Mouse (Mus musculus): ENCODE measurements around the gene Olfr1419. TPM values are rescaled to one million over a fixed set of nuclear protein-coding genes. Genes with fewer than 3 reads are reported as not detected.
"Not testable (repeated sequence)": the region's sequence is repeated elsewhere in the genome, so short reads cannot be mapped to it uniquely, and the experiment has no call there.

Olfr1419 gene
- polyA plus RNA-seq (2016; fragmentation: Nextera tagmentation; extraction: Ambion mirVana), result not detected in 2 replicates

- H3K4me3 ChIP-seq, result no peak within 1 kb of the TSS
- no peaks in the 10 kb centered on the region for H3K4me1 ChIP-seq
- 54% methylated on average over 1 of the region's 1 CpGs for WGBS
- H3K4me2 ChIP-seq (replicated peaks), result no peak within 1 kb of the TSS
- no peak for ATAC-seq (ENCODE audit: low FRiP score, low read depth)
- no peaks in the 10 kb centered on the region for H3K36me3 ChIP-seq
- no peaks in the 10 kb centered on the region for H3K9me3 ChIP-seq
- no peak within 1 kb of the TSS for H3K27ac ChIP-seq
- H3K9ac ChIP-seq, result no peak within 1 kb of the TSS
- no peaks in the 10 kb centered on the region for H3K27me3 ChIP-seq (replicated peaks)
Measured at GRCm38 (mm10) chr19:11875006-11875405, at the start of gene Olfr1419. Gene Olfr1419, minus strand, starts transcription at chr19:11875106.

GRCm38 (mm10) chr19:11922515-11922914, 47.6 kb upstream of the Olfr1419 start:
- H3K36me3 ChIP-seq, result peaks cover 62% of the 10 kb centered on the region

GRCm38 (mm10) chr19:11922068-11922467, 47.2 kb upstream of the Olfr1419 start:
- H3K9ac ChIP-seq, result no peak overlapping the region
- H3K27ac ChIP-seq, result no peak overlapping the region
- ATAC-seq (ENCODE audit: low FRiP score, low read depth), result no peak
- H3K4me1 ChIP-seq, result no peaks in the 10 kb centered on the region
- 83% methylated on average over 1 of the region's 1 CpGs for WGBS
- H3K4me3 ChIP-seq, result no peak overlapping the region
- peaks cover 58% of the 10 kb centered on the region for H3K36me3 ChIP-seq
- H3K27me3 ChIP-seq (replicated peaks), result no peaks in the 10 kb centered on the region
- no peaks in the 10 kb centered on the region for H3K9me3 ChIP-seq
- H3K4me2 ChIP-seq (replicated peaks), result no peak overlapping the region

More at GRCm38 (mm10) chr19:11922515-11922914, 47.6 kb upstream of the Olfr1419 start:
- H3K9ac ChIP-seq; H3K9me3 ChIP-seq; H3K4me2 ChIP-seq (replicated peaks); H3K27me3 ChIP-seq (replicated peaks); H3K27ac ChIP-seq; ATAC-seq (ENCODE audit: low FRiP score, low read depth); H3K4me3 ChIP-seq; H3K4me1 ChIP-seq: not testable (repeated sequence)
- 99% methylated on average over 2 of the region's 2 CpGs for WGBS

- Histone ChIP-seq H3K9ac (no peak overlapping the region), H3K4me3 (no peak overlapping the region), H3K9me3 (no peaks in the 10 kb centered on the region), H3K4me1 (peaks cover 13% of the 10 kb centered on the region), H3K27me3 (replicated peaks) (no peaks in the 10 kb centered on the region), H3K36me3 (peaks cover 16% of the 10 kb centered on the region), H3K27ac (no peak overlapping the region), H3K4me2 (replicated peaks) (no peak overlapping the region)
- no peak for ATAC-seq (ENCODE audit: low FRiP score, low read depth)
- 48% methylated on average over 2 of the region's 2 CpGs for WGBS
Measured at GRCm38 (mm10) chr19:11915804-11916203, 40.9 kb upstream of the Olfr1419 start.

GRCm38 (mm10) chr19:11912533-11913121, 37.7 kb upstream of the Olfr1419 start:
- Histone ChIP-seq H3K27ac (peak overlapping the region; percentile 83), H3K9ac (peak overlapping the region; percentile 83), H3K9me3 (no peaks in the 10 kb centered on the region), H3K27me3 (replicated peaks) (no peaks in the 10 kb centered on the region), H3K4me3 (peak overlapping the region; percentile 83), H3K4me2 (replicated peaks) (peak overlapping the region; percentile 78), H3K36me3 (peaks cover 6% of the 10 kb centered on the region; the same call in 1 of the 2 replicates), H3K4me1 (peaks cover 13% of the 10 kb centered on the region)
- ATAC-seq (ENCODE audit: low FRiP score, low read depth), result peak; percentile 71
- WGBS, result 1% methylated on average over 45 of the region's 54 CpGs

- WGBS, result under 1% methylated on average over 50 of the region's 53 CpGs
- H3K4me3 ChIP-seq, result peak within 1 kb of the TSS; percentile 83
- H3K4me1 ChIP-seq, result peaks cover 13% of the 10 kb centered on the region
- H3K36me3 ChIP-seq, result peaks cover 6% of the 10 kb centered on the region; the same call in 1 of the 2 replicates
- peak within 1 kb of the TSS; percentile 78 for H3K4me2 ChIP-seq (replicated peaks)
- peak; percentile 96 for ATAC-seq (ENCODE audit: low FRiP score, low read depth)
- H3K27ac ChIP-seq, result peak within 1 kb of the TSS; percentile 83
- H3K9ac ChIP-seq, result peak within 1 kb of the TSS; percentile 83
- H3K27me3 ChIP-seq (replicated peaks), result no peaks in the 10 kb centered on the region
- no peaks in the 10 kb centered on the region for H3K9me3 ChIP-seq
Measured at GRCm38 (mm10) chr19:11912037-11912532, 37.2 kb upstream of the Olfr1419 start, which contains the start of gene Patl1. Gene Patl1, plus strand, starts transcription at chr19:11912399.

GRCm38 (mm10) chr19:11911603-11912002, 36.7 kb upstream of the Olfr1419 start:
- peak overlapping the region; percentile 60 for H3K27ac ChIP-seq
- peak overlapping the region; percentile 51 for H3K9ac ChIP-seq
- peaks cover 13% of the 10 kb centered on the region for H3K4me1 ChIP-seq
- H3K27me3 ChIP-seq (replicated peaks), result no peaks in the 10 kb centered on the region
- peak overlapping the region; percentile 78 for H3K4me2 ChIP-seq (replicated peaks)
- peak overlapping the region; percentile 83 for H3K4me3 ChIP-seq
- H3K36me3 ChIP-seq, result peaks cover 6% of the 10 kb centered on the region; the same call in 1 of the 2 replicates
- WGBS, result 5% methylated on average over 17 of the region's 17 CpGs
- no peaks in the 10 kb centered on the region for H3K9me3 ChIP-seq
- peak; percentile 52 for ATAC-seq (ENCODE audit: low FRiP score, low read depth)

- peak overlapping the region; percentile 83 for H3K4me3 ChIP-seq
- no peak overlapping the region for H3K27ac ChIP-seq
- H3K4me2 ChIP-seq (replicated peaks), result peak overlapping the region; percentile 78
- H3K9me3 ChIP-seq, result no peaks in the 10 kb centered on the region
- peaks cover 6% of the 10 kb centered on the region; the same call in 1 of the 2 replicates for H3K36me3 ChIP-seq
- WGBS, result 94% methylated on average over 5 of the region's 5 CpGs
- H3K27me3 ChIP-seq (replicated peaks), result no peaks in the 10 kb centered on the region
- no peak overlapping the region for H3K9ac ChIP-seq
- peaks cover 13% of the 10 kb centered on the region for H3K4me1 ChIP-seq
- ATAC-seq (ENCODE audit: low FRiP score, low read depth), result no peak
Measured at GRCm38 (mm10) chr19:11911021-11911420, 36.1 kb upstream of the Olfr1419 start.

GRCm38 (mm10) chr19:11886265-11886664, 11.4 kb upstream of the Olfr1419 start, which contains the start of gene Olfr1420:
Gene Olfr1420, plus strand, starts transcription at chr19:11886565.
- H3K4me1 ChIP-seq, result no peaks in the 10 kb centered on the region
- H3K4me3 ChIP-seq, result no peak within 1 kb of the TSS
- no peak within 1 kb of the TSS for H3K4me2 ChIP-seq (replicated peaks)
- WGBS, result 56% methylated on average over 1 of the region's 1 CpGs
- no peaks in the 10 kb centered on the region for H3K9me3 ChIP-seq
- no peak for ATAC-seq (ENCODE audit: low FRiP score, low read depth)
- no peaks in the 10 kb centered on the region for H3K27me3 ChIP-seq (replicated peaks)
- no peak within 1 kb of the TSS for H3K27ac ChIP-seq
- no peaks in the 10 kb centered on the region for H3K36me3 ChIP-seq
- no peak within 1 kb of the TSS for H3K9ac ChIP-seq

- not testable (repeated sequence) for H3K4me3 ChIP-seq; ATAC-seq (ENCODE audit: low FRiP score, low read depth); H3K4me1 ChIP-seq; H3K36me3 ChIP-seq; H3K9me3 ChIP-seq; H3K4me2 ChIP-seq (replicated peaks); H3K27ac ChIP-seq; H3K27me3 ChIP-seq (replicated peaks); H3K9ac ChIP-seq
- 63% methylated on average over 22 of the region's 22 CpGs for WGBS
Measured at GRCm38 (mm10) chr19:11878404-11878803, 3.5 kb upstream of the Olfr1419 start.

- H3K4me2 ChIP-seq (replicated peaks), result no peak overlapping the region
- H3K9me3 ChIP-seq, result peaks cover 3% of the 10 kb centered on the region; the same call in 1 of the 2 replicates
- H3K36me3 ChIP-seq, result no peaks in the 10 kb centered on the region
- H3K4me1 ChIP-seq, result no peaks in the 10 kb centered on the region
- H3K27me3 ChIP-seq (replicated peaks), result no peaks in the 10 kb centered on the region
- H3K9ac ChIP-seq, result no peak overlapping the region
- 79% methylated on average over 2 of the region's 2 CpGs for WGBS
- H3K27ac ChIP-seq, result no peak overlapping the region
- no peak for ATAC-seq (ENCODE audit: low FRiP score, low read depth)
- no peak overlapping the region for H3K4me3 ChIP-seq
Measured at GRCm38 (mm10) chr19:11867837-11868236, 7.1 kb downstream of the Olfr1419 start.

- no peaks in the 10 kb centered on the region for H3K4me1 ChIP-seq
- WGBS, result 91% methylated on average over 1 of the region's 1 CpGs
Measured at GRCm38 (mm10) chr19:11860966-11861365, 13.9 kb downstream of the Olfr1419 start, which contains the start of gene Olfr1418. Gene Olfr1418, minus strand, starts transcription at chr19:11861066.

More at GRCm38 (mm10) chr19:11860966-11861365, 13.9 kb downstream of the Olfr1419 start, which contains the start of gene Olfr1418:
- no peak within 1 kb of the TSS for H3K4me2 ChIP-seq (replicated peaks)
- H3K9ac ChIP-seq, result no peak within 1 kb of the TSS
- no peak within 1 kb of the TSS for H3K4me3 ChIP-seq
- no peaks in the 10 kb centered on the region for H3K27me3 ChIP-seq (replicated peaks)
- no peak for ATAC-seq (ENCODE audit: low FRiP score, low read depth)
- H3K9me3 ChIP-seq, result no peaks in the 10 kb centered on the region
- no peaks in the 10 kb centered on the region for H3K36me3 ChIP-seq
- H3K27ac ChIP-seq, result no peak within 1 kb of the TSS

Measured in neural tube, embryonic 12.5 days (tissue).